Mouse (Mus musculus) megakaryocyte, embryonic 14.5 days (primary cell): ENCODE measurements around the gene Thoc7. TPM values are rescaled to one million over a fixed set of nuclear protein-coding genes. Genes with fewer than 3 reads are reported as not detected.

Experiments
- H3K27me3 ChIP-seq: replicated peaks from 2 replicates; pipeline ENCODE3; 2012; ENCODE audit warnings: inconsistent platforms
- H3K36me3 ChIP-seq: replicated peaks from 2 replicates; pipeline ENCODE3; 2012; ENCODE audit warnings: low read length, inconsistent platforms, mixed read lengths
- H3K4me1 ChIP-seq: 2 replicates; pipeline ENCODE4 v1.6.1; 2012; ENCODE audit warnings: inconsistent platforms
- H3K4me3 ChIP-seq: replicated peaks from 2 replicates; pipeline ENCODE3; 2012; ENCODE audit warnings: moderate library complexity, mild to moderate bottlenecking, inconsistent platforms
- H3K9me3 ChIP-seq: 2 replicates; pipeline ENCODE4 v1.6.1; 2012; ENCODE audit warnings: inconsistent platforms
- FLI1 ChIP-seq: IDR thresholded peaks from 2 replicates; pipeline ENCODE4 v1.6.1; 2012; ENCODE audit warnings: low read length, inconsistent platforms, mixed read lengths
- GATA1 ChIP-seq: IDR thresholded peaks from 3 replicates; pipeline ENCODE4 v1.6.1; 2012; ENCODE audit warnings: mixed read lengths, low read length, inconsistent platforms, borderline replicate concordance
- polyA plus RNA-seq: library from polyadenylated mRNA; stranded (reverse); fragments of >175 nt; gene quantifications from 2 replicates; pipeline ENCODE4 v1.2.3, GENCODE M21; 2012; ENCODE audit warnings: low replicate concordance; ENCODE audit not compliant: insufficient read depth

The Thoc7 gene
- polyA plus RNA-seq, result 3.6 and 9.6 TPM in 2 replicates

DNA sequence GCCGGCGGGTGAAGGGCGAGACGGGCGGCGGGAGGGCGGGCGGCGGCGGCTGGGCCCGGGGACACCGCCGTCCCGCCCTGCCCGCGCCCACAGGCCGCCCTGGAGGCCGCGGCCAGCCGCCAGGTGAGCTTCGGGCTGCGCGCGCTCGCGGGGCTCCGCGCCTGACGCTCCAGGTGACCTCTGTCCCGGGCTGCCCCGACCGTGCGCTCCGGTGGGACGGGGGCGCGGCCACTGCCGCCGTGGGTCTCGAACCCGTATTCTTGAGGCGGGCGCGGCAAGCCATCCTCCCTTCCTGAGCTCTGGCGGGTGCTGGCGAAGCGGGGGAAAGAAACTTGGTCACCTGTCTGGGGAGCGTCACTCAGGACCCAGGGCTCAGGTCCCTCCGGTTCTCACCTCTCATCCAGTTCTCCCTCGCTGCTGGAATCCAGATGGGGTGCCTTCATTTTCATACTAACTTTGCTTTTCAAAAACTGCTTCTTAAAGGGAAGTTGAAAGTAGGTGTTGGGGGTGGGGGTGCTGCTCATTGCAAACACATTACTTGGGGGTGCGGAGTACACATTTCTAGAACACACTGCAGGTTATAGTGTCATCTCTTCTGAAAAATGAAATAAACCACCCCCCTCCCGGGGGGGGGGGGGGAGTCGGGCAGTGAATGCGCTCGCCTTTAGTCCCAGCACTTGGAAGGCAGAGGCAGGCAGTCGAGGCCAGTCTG is at the start of gene Thoc7, which contains the start of gene Atxn7:
Gene Thoc7 (minus strand): TSS at position 452 of the 712 bp plus-strand sequence.
Gene Atxn7 (plus strand): TSS at position 40 of the 712 bp plus-strand sequence.
- no peaks in the 10 kb centered on the region for H3K9me3 ChIP-seq
- H3K4me1 ChIP-seq, result peaks cover 22% of the 10 kb centered on the region
- TF ChIP-seq GATA1, result no peak
- no peak for TF ChIP-seq FLI1
- H3K36me3 ChIP-seq, result peaks cover 12% of the 10 kb centered on the region
- no peaks in the 10 kb centered on the region for H3K27me3 ChIP-seq
- peak within 1 kb of the TSS; percentile 96 for H3K4me3 ChIP-seq

DNA sequence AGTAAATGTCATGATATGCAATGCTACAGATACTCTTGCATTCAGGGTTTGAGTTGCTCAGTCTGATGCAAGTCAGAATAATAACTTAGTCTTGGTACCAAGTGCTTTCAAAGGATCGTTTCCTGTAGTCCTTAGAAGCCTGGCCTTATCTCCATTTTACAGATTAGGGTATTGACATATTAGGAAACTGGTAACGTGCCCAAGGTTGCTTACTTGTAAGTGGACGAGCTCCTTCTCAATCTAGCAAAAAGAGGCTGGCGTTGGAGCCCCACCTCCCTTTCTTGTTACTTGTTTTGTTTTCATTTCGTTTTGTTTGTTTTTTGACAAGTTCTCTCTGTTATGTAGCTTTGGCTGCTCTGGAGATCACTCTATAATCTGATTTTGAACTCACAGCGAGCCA is 48.1 kb upstream of the Thoc7 start:
- TF ChIP-seq GATA1 (no peak), FLI1 (no peak)
- H3K27me3 ChIP-seq, result no peaks in the 10 kb centered on the region
- peaks cover 21% of the 10 kb centered on the region for H3K4me1 ChIP-seq
- H3K4me3 ChIP-seq, result peak overlapping the region; percentile 28
- peaks cover 2% of the 10 kb centered on the region for H3K36me3 ChIP-seq
- H3K9me3 ChIP-seq, result no peaks in the 10 kb centered on the region

DNA sequence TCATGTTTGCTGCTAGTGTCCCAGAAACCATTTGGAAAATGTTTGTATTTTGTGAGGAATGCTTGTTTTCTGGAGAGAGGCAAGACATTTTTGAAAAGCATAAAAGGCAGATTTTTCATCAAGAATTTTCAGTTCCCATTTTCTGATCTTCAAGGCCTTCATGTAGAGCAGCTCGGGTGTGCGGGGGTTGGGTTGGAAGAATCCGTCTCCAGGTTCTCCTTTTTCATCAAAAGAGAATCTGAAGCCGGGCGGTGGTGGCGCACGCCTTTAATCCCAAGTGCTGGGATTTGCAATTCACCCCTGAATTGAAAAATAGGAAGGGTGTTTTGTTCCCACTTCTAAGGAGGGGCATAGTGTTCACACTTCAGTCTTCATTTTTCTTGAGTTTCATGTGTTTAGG is 41.1 kb upstream of the Thoc7 start:
- TF ChIP-seq GATA1 (no peak), FLI1 (no peak)
- Histone ChIP-seq H3K4me3 (no peak overlapping the region), H3K27me3 (no peaks in the 10 kb centered on the region), H3K36me3 (peaks cover 4% of the 10 kb centered on the region), H3K4me1 (peaks cover 4% of the 10 kb centered on the region; the same call in 1 of the 2 replicates), H3K9me3 (no peaks in the 10 kb centered on the region)

DNA sequence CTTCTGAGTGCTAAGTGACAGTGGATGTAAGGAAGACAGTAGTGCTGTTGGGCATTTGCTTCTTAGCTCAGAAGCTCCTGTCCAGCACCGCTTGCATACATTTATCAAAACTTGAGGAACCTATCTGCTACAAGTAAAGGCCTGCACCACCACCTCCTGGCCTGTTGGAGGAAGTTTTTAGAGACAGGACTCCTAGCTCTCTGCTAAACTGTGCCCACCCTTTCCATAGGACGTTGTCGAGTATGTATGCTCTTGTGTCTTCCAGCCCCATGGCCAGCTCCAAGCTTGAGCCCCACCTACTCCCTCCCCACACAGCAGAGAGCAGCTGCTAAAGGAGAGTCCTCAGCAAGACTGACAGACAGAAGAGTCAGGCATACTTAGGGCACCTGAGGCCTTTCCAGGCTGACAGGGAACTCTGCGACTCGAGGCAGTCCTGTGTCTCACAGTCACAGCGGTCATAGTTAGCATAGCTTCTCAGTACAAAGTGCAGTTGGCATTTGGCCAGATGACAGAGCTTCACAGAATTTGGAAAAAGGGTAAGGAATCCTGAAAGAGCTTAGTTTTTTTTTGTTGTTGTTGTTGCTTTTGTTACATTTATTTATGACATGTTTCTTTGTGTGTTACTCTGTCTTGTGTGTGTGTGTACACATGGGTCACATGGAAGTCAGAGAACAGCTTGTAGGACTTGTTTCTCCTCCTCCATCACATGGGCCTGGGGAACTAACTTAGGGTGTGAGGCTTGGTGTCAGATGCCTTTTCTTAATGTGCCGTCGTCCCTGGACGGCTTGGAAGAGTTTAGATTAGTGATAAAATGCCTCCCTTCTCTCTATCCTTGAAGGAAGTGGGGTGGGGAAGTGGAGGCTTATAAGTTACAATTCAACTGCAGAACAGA is 33.8 kb upstream of the Thoc7 start:
- Histone ChIP-seq H3K27me3 (no peaks in the 10 kb centered on the region), H3K4me3 (no peak overlapping the region), H3K9me3 (no peaks in the 10 kb centered on the region), H3K4me1 (peaks cover 12% of the 10 kb centered on the region), H3K36me3 (peaks cover 6% of the 10 kb centered on the region)
- TF ChIP-seq GATA1 (no peak), FLI1 (no peak)

DNA sequence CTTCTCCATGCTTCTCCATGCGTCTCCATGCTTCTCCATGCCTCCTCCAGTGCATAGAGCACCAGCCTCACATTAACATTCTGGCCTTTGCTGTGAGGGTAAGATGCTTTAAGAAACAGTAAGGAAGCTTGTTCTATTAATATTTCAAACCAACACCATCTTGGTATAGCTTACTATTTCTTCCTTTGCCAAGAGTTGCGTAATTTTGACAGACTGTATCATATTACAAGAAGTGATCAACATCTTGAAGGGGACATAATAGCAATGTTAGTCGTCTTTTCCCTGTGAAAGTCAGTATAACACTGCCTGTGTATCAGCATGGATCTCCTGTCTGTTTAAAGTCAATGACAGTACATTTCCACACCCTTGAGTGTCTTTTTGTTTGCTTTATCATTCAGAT is 29.1 kb upstream of the Thoc7 start:
- Histone ChIP-seq H3K36me3 (peaks cover 4% of the 10 kb centered on the region), H3K9me3 (no peaks in the 10 kb centered on the region), H3K4me1 (peaks cover 4% of the 10 kb centered on the region), H3K27me3 (no peaks in the 10 kb centered on the region), H3K4me3 (no peak overlapping the region)
- TF ChIP-seq GATA1 (no peak), FLI1 (no peak)

DNA sequence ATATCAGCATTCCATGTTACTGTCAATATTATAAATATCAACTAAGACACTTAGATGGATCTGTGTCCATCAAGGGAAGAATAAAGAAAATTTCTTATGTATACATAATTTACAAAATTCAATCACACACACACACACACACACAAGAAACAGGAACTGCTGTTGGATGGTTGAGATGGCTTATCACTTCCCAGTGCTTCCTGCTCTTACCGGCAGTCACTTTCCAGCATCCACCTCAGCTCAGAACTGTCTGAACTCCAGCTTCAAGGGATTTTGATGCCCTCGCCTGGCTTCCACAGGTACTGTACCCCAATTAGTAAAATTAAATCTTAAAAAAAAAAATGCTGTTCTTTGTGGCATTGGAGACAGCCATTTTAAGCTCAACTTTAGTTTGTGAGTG is 26.7 kb upstream of the Thoc7 start:
- Histone ChIP-seq H3K36me3 (no peaks in the 10 kb centered on the region), H3K4me1 (no peaks in the 10 kb centered on the region), H3K27me3 (no peaks in the 10 kb centered on the region), H3K4me3 (no peak overlapping the region), H3K9me3 (no peaks in the 10 kb centered on the region)
- TF ChIP-seq GATA1 (no peak), FLI1 (no peak)

DNA sequence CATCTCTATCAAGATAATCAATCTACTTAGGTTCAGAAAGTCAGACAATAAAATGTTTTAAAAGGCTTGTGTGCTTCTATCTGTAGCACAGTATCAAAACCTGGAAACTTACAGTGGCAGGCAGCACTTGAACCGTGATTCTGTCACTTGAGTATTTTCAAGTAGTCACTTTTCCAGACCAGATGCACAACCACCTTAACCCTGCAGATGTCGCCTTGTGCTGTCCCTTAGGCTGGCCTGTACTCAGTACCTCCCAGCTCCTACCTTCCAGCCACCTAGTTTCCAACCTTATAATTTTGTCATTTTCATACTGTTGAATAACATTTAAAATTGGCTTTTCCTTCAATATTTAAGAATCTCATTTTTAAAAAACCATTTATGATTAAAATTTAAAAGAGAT is 20.5 kb upstream of the Thoc7 start:
- peaks cover 23% of the 10 kb centered on the region for H3K4me1 ChIP-seq
- no peaks in the 10 kb centered on the region for H3K9me3 ChIP-seq

DNA sequence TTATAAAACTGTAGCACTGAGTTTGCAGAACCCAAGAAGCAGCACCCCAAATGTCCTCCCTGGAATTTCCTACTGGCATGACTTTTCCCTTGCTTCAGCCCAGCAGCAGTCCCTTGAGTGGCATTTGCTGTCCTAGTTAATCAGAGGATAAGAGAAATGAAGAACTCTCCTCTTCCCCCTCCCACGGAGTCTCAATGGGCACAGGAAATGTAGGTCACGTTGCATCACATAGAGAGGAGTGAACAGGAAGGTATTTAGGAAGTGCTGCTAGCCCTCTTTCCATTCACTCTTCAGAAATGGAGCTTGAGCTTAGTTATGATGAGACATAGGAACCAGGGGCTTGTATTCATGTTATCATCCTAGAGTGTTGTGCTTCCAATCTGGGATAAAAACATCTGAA is 19.6 kb upstream of the Thoc7 start:
- no peaks in the 10 kb centered on the region for H3K27me3 ChIP-seq

More for the DNA sequence above, 20.5 kb upstream of the Thoc7 start:
- TF ChIP-seq GATA1, result no peak
- TF ChIP-seq FLI1, result no peak
- no peak overlapping the region for H3K4me3 ChIP-seq
- no peaks in the 10 kb centered on the region for H3K27me3 ChIP-seq
- H3K36me3 ChIP-seq, result no peaks in the 10 kb centered on the region

DNA sequence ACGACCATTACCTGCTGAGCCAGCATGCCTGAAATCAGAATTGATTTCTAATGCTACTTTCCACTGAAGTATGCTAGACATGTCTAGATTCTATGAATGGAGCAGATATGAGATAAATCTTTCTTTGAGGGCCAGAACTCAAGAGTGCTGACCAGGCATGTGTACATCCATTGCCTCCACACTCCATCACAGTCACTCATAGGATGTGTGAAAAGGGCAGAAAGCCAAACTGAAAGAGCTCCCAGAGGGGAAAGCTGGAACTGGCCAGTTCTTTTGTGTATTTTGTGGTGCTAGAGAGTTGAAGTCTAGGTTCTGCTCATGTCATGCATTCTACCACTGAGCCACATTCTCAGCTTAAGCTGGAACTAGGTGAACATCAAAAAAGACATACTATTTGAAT is 15.8 kb upstream of the Thoc7 start:
- Histone ChIP-seq H3K4me1 (peaks cover 23% of the 10 kb centered on the region), H3K4me3 (no peak overlapping the region), H3K9me3 (no peaks in the 10 kb centered on the region), H3K27me3 (no peaks in the 10 kb centered on the region), H3K36me3 (peaks cover 3% of the 10 kb centered on the region)
- TF ChIP-seq GATA1 (no peak), FLI1 (no peak)

More for the DNA sequence above, 19.6 kb upstream of the Thoc7 start:
- TF ChIP-seq FLI1 (no peak), GATA1 (no peak)
- peaks cover 23% of the 10 kb centered on the region for H3K4me1 ChIP-seq
- H3K36me3 ChIP-seq, result no peaks in the 10 kb centered on the region
- H3K9me3 ChIP-seq, result no peaks in the 10 kb centered on the region
- no peak overlapping the region for H3K4me3 ChIP-seq
